8 mouse cellular contexts compared by ENCODE assay signal in genomic region chr12:37108819-37109473, GRCm38 (mm10). TPM values are rescaled to one million over a fixed set of nuclear protein-coding genes. Genes with fewer than 3 reads are reported as not detected.
DNase-seq lines count a peak whose midpoint lies in the region; ATAC-seq lines count a peak whose summit lies in the region.

No protein-coding gene starts in this region.

- under 1% methylated on average over 29 of the region's 29 CpGs for WGBS in heart, embryonic 10.5 days
- under 1% methylated on average over 29 of the region's 29 CpGs for WGBS in midbrain, embryonic 14.5 days

- H3K36me3 ChIP-seq in heart, embryonic 10.5 days: no peaks in the 10 kb centered on the region
- no peaks in the 10 kb centered on the region for H3K36me3 ChIP-seq in midbrain, embryonic 14.5 days (ENCODE audit: control insufficient read depth, insufficient read depth, low read length)

- peak overlapping the region; percentile 36; the same call in 1 of the 2 replicates for H3K9ac ChIP-seq in midbrain, embryonic 14.5 days (replicated peaks; ENCODE audit: low read length)

- peak; percentile 49 for ATAC-seq in midbrain, embryonic 14.5 days (ENCODE audit: low FRiP score, low TSS enrichment)

- H3K9me3 ChIP-seq in heart, embryonic 10.5 days: no peaks in the 10 kb centered on the region
- H3K9me3 ChIP-seq in midbrain, embryonic 14.5 days (ENCODE audit: control insufficient read depth, low read length): no peaks in the 10 kb centered on the region

- peak overlapping the region; percentile 63 for H3K4me3 ChIP-seq in heart, embryonic 10.5 days
- peak overlapping the region; percentile 42 for H3K4me3 ChIP-seq in midbrain, embryonic 14.5 days (replicated peaks; ENCODE audit: low read depth, low read length)

- H3K27ac ChIP-seq in heart, embryonic 10.5 days: no peak overlapping the region
- no peak overlapping the region for H3K27ac ChIP-seq in midbrain, embryonic 14.5 days (replicated peaks; ENCODE audit: low read depth, low read length)

- peak; percentile 6 for DNase-seq in adrenal gland, postnatal 14 days
- DNase-seq in adrenal gland, postnatal 4 days (ENCODE audit: low spot score in 2 of 2): no peak
- peak; percentile 18 to 21 for DNase-seq in right cerebral cortex, postnatal 10 days (ENCODE audit: low spot score in 2 of 2)
- DNase-seq in right cerebral cortex, postnatal 36 days (ENCODE audit: low spot score in 2 of 2): no peak
- no peak for DNase-seq in heart, embryonic 10.5 days (ENCODE audit: low spot score)
- peak; percentile 5 for DNase-seq in kidney, postnatal 14 days
- DNase-seq in midbrain, embryonic 14.5 days: peak; percentile 57
- DNase-seq in spleen, adult 18-20 months: no peak

- H3K4me1 ChIP-seq in heart, embryonic 10.5 days: peaks cover 20% of the 10 kb centered on the region
- peaks cover 13% of the 10 kb centered on the region; the same call in 1 of the 2 replicates for H3K4me1 ChIP-seq in midbrain, embryonic 14.5 days (ENCODE audit: control insufficient read depth, insufficient read depth, low read length)

- peak overlapping the region; percentile 92 for H3K4me2 ChIP-seq in midbrain, embryonic 14.5 days (ENCODE audit: low read length)

- peaks cover 42% of the 10 kb centered on the region for H3K27me3 ChIP-seq in heart, embryonic 10.5 days (ENCODE audit: insufficient read depth, poor library complexity, severe bottlenecking)
- H3K27me3 ChIP-seq in midbrain, embryonic 14.5 days (ENCODE audit: control insufficient read depth, insufficient read depth, low read length): peaks cover 48% of the 10 kb centered on the region

RNA-seq across cellular contexts. Expression of gene Meox2, which starts 0.6 kb away (rescaled TPM):
- total RNA-seq in adrenal gland, postnatal 14 days (2021): 8.6 and 13.1 TPM in 2 replicates
- 1 to 10 TPM; 5.6 to 8.5 TPM for total RNA-seq in adrenal gland, postnatal 4 days (2021)
- polyA plus RNA-seq in heart, embryonic 10.5 days (2016; fragmentation: Nextera tagmentation; extraction: Ambion mirVana): 0.06 and 0.72 TPM in 2 replicates
- 0.49 TPM in 1 of 2 replicates, not detected in the other for polyA plus RNA-seq in midbrain, embryonic 14.5 days (2014; fragmentation: Nextera tagmentation; extraction: Ambion mirVana)

Comparison
In these comparisons a context has a peak if more than half of its experiments do, and no peak if none do; other contexts are left out.
1. DNase-seq: peak in adrenal gland, postnatal 14 days (single experiment), right cerebral cortex, postnatal 10 days (2 of 2), kidney, postnatal 14 days (single experiment) and midbrain, embryonic 14.5 days (single experiment); none in adrenal gland, postnatal 4 days (0 of 2), right cerebral cortex, postnatal 36 days (0 of 2), heart, embryonic 10.5 days (single experiment) and spleen, adult 18-20 months (0 of 2).